Mouse (Mus musculus) splenic B cell, adult 2 months (primary cell): ENCODE results near the gene Tnpo2.

Experiments
- DNase-seq: peaks from one replicate; pipeline ENCODE4 v3.0.0-alpha.2; 2011; ENCODE audit warnings: low read depth, low spot score
- H3K27me3 ChIP-seq: 2 replicates; pipeline ENCODE4 v1.6.1; 2012; ENCODE audit warnings: mild to moderate bottlenecking, low read length, moderate library complexity, mixed read lengths; ENCODE audit not compliant: control insufficient read depth, poor library complexity, insufficient read depth, severe bottlenecking
- H3K36me3 ChIP-seq: 2 replicates; pipeline ENCODE4 v1.6.1; 2012; ENCODE audit warnings: mild to moderate bottlenecking, low read length, moderate library complexity, mixed read lengths; ENCODE audit not compliant: control insufficient read depth, poor library complexity, insufficient read depth, severe bottlenecking

The Tnpo2 gene

DNA sequence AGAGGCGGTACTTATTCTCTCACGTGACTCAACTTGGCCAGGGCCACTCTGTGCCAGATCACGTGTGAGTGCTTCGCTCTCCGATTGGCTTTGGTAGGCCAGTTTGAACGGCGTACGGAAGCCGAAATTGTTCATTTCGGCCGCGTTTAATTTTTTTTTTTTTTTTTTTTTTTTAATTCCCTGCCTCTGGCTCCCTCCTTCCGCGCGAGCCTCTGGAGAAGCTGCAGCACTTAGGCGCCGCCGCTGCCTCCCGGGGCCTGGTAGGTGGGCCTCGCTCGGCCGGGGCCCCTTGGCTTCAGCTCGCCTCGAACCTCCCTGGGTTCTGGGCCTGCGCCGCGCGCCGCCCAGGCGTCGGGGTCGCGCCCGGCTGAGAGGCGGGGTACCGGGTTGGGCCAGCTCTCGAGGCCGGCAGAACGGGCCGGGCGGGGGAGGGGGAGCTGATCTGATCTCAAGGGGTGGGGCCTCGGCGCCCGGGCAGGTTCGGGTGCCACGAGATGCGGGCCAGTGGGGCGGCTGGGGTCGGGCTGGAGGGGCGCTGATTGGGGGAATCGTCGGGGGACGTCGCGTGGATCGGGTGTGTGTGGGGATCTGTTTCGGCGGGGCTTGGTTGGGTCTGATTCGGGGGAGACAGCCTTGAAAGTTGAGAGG lies at the start of gene Tnpo2:
Gene Tnpo2, plus strand, starts transcription at position 198 of the 648 bp plus-strand sequence.
- DNase-seq = peak; percentile 96
- Histone ChIP-seq H3K36me3 (no peaks in the 10 kb centered on the region; the same call in 1 of the 2 replicates), H3K27me3 (no peaks in the 10 kb centered on the region)

DNA sequence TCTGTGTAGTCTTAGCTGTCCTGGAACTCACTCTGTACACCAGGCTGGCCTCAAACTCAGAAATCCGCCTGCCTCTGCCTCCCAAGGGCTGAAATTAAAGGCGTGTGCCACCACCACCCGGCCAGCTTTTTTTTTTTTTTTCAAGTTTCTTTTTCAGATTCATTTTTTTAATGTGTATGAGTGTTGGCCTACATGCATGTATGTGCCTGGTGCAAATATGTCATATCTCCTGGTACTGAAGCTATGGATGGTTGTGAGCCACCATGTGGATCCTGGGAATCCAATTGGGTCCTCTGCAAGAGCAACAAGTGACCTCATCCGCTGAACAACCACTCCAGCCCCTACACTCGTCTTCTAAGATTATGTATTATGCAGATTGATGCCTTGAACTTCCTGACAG lies 49.3 kb upstream of the Tnpo2 start:
- no peak for DNase-seq
- H3K27me3 ChIP-seq = no peaks in the 10 kb centered on the region
- no peaks in the 10 kb centered on the region for H3K36me3 ChIP-seq

DNA sequence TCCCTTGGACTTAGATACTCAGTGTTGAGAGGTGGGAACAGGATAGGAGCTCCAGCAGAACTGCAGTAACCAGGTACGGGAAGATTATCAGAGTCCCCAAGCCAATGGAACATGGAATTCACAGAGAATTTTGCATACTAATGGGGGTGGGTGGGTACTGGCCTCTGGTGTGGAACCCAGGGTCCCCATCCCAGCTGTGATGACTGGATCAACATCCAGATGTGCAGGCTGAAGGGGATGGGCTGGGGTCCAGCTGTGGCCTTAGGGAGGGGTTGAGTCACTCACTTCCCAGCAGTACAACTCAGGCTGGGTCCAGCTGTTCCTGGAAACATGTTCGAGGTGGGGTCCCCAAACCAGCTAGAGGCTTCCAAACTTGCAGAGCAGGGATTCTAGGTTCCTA lies 48.8 kb upstream of the Tnpo2 start:
- H3K27me3 ChIP-seq = no peaks in the 10 kb centered on the region

DNA sequence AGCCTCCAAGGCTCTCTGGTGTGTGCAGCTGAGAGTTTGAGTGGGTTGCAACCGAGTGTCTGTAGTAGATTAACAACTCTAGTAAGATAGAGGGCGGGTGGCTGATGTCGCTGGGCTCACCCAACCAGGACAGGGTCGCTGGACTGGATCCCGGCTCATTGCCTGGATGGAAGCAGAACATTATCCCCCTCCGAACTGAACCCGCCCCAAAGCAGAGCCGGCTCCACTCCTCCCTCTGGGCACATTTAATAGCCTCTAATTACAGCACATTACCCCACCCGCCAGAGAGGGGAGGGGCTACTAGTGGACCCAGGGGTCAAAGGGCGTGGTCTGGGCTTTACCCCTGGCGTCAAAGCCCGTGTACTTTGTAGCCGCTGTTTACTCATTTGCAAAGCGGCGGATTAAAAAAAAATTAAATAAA lies 47.4 kb upstream of the Tnpo2 start:
- H3K27me3 ChIP-seq = no peaks in the 10 kb centered on the region
- H3K36me3 ChIP-seq = no peaks in the 10 kb centered on the region
- peak; percentile 48 for DNase-seq

More for the DNA sequence above, 48.8 kb upstream of the Tnpo2 start:
- DNase-seq = no peak
- no peaks in the 10 kb centered on the region for H3K36me3 ChIP-seq

DNA sequence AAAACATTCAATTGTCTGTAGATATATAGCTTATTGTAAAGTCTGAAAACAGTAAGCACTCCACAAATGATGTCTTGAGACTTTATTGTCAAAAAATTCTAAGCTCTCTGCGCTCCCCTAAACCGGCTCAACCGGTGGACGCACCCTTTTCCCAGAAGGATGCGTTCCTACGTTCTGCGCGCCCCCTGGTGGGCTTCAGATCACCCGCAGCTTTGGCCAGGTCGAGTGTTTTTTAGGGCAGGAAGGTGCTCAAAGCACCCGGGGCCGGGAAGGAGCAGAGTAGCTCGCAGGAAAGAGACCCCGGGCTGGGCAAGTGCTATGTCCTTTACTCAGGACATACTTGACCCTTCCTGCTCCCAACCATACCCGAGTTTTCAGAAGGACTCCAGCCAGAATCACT lies 46.9 kb upstream of the Tnpo2 start:
- peak; percentile 90 for DNase-seq
- no peaks in the 10 kb centered on the region for H3K36me3 ChIP-seq
- no peaks in the 10 kb centered on the region for H3K27me3 ChIP-seq

DNA sequence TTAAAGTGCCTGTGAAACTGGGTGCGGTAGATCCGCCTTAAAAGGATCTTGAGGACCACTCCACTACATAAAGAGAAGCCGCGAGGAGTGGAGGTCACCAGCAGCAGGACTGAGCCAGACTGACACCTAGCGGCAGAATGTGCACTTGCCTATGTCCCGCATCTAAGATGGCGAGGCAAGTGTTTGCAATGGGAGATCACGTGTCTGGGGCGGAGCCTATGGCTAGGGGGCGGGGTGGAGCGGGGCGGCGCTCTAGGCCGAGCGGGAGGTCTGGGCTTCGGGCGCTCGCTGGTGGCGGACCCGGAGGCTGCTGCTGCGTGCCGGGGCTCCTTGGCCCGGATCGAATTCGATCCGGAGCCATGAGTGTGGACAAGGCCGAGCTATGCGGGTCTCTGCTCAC lies 46.4 kb upstream of the Tnpo2 start, which contains the start of gene Hook2:
Gene Hook2, plus strand, starts transcription at position 255 of the 400 bp plus-strand sequence.
- Histone ChIP-seq H3K27me3 (no peaks in the 10 kb centered on the region), H3K36me3 (no peaks in the 10 kb centered on the region)
- DNase-seq = peak; percentile 100

DNA sequence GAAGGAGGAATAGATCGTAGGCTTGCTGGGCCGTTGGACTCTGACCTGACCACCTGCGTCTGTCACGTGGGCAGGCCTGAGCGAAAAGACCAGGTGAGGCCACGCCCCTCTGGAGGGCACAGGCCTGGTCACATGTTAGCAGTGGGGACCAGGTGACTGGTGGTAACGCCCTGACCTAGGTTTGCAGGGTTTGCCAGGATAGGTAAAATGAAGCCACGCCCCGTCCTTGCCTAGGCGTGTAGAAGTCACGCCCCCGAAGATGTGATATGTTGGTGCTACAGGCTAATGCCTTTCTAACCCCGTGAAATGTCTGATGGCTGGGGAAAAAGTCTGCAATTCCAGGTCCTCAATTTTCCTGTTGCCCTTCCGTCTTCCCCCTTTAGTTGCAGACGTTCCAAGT lies 45.9 kb upstream of the Tnpo2 start:
- DNase-seq = peak; percentile 79
- no peaks in the 10 kb centered on the region for H3K27me3 ChIP-seq
- H3K36me3 ChIP-seq = no peaks in the 10 kb centered on the region

DNA sequence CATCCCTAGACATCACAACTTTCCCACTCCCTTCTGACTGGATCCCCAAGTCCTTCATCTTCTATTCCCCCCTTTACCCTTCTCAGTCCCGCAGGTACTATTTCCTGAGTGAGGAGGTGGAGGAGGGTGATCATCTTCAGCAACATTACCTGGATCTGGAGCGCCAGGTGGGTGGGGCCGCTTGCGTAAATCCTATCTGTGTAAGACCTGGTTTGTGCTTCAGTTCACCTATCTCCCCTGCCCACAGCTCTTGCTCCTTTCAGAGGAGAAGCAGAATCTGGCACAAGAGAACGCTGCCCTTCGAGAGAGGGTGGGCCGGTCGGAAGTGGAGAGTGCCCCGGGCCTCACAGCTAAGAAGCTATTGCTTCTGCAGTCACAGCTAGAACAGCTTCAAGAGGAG lies 42.3 kb upstream of the Tnpo2 start:
- Histone ChIP-seq H3K36me3 (no peaks in the 10 kb centered on the region), H3K27me3 (no peaks in the 10 kb centered on the region)
- DNase-seq = no peak

DNA sequence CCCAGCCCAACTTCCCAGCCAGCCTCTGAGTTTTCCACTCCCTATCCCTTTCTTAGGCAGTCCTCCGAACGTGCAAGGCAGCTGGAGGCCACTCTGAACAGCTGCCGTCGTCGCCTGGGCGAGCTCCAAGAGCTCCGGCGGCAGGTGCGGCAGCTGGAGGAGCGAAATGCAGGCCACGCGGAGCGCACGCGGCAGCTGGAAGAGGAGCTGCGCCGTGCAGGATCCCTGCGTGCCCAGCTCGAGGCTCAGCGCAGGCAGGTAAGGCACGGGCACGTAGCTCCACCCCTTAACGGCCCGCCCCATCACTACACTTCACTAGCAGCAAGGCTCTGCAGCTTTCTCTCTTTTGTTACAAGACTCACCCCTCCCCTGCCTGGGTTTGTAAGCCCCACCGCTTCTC lies 41.0 kb upstream of the Tnpo2 start:
- no peak for DNase-seq
- Histone ChIP-seq H3K27me3 (no peaks in the 10 kb centered on the region), H3K36me3 (no peaks in the 10 kb centered on the region)

DNA sequence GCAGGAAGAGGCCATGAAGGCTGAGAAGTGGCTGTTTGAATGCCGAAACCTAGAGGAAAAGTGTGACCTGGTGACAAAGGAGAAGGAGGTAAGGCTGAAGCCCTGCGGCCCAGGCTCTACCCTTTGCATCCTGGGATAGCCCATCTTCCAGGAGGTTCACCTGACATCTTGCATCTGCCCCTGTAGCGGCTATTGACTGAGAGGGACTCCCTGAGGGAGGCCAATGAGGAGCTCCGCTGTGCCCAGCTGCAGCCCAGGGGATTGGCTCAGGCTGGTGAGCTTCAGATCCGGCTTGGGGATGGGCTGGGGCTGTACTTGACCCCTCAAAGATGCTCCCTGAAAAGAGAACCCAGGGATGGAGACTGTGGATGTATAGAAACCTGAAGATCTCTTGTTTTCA lies 39.7 kb upstream of the Tnpo2 start:
- DNase-seq = no peak
- Histone ChIP-seq H3K36me3 (no peaks in the 10 kb centered on the region), H3K27me3 (no peaks in the 10 kb centered on the region)

DNA sequence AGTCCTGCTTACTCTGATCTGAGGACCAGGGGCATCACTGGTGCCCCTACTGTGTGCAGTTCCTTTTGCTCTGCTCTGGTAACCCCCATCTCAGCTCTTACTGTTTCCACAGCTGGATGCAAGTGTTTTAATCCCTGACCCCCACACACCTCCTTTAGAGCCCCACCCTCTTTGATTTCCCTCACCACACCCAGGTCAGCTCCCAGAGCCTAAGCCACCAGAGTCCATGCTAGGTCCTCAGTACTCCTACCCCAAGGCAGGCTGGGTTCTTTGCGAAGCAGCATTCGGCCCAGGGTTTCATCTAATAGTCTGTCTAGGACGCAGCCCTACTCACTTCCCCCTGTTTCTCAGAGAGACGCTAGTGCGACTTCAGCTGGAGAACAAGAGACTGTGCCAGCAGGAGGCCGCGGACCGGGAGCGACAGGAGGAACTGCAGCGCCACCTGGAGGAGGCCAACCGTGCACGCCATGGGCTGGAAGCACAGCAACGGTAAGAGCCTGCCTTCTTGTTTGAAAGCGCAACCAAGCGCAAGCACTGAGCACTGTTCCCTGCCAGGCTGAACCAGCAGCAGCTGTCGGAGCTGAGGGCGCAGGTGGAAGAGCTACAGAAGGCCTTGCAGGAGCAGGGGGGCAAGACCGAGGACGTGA lies 38.9 kb upstream of the Tnpo2 start:
- peak; percentile 95 for DNase-seq
- no peaks in the 10 kb centered on the region for H3K36me3 ChIP-seq
- H3K27me3 ChIP-seq = no peaks in the 10 kb centered on the region

DNA sequence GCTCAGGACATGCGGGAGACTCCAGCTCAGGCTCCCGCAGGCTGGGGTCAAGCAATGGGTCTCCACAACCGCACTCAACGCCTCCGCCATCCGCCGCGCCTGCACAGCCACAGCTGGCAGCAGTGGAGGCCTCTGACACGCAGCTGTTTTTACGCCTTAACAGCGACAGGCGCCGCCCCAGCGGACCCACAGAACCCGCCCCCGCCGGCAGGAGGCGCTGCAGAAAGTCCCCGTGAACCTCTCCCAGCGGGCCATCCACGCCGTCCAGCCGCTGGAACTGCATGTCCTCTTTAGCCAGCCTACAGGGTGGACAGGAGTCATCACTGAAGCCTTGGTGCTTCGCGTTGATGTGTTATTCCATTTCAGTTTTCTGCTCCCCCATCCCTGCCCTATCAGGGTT lies 29.0 kb upstream of the Tnpo2 start:
- Histone ChIP-seq H3K27me3 (no peaks in the 10 kb centered on the region), H3K36me3 (no peaks in the 10 kb centered on the region)
- peak; percentile 56 for DNase-seq

DNA sequence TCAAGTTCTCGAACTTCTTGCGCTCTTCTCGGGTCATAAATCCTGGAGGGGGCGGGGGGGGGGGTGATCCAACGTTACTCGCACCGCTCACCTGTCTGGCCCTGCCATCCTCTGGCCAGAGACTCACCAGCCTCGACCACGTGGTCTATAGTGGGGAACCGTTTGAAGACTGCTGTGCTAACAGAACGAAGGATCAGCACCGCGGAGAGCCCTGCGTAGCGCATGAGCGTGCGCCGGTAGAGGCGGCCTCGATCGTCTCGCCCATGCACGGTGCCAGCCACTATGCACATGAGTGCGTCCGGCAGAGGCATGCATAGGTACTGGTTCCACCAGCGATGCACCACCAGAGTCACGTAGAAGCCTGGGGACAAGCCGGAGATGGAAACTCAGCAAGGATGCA lies 25.5 kb upstream of the Tnpo2 start:
- DNase-seq = no peak
- Histone ChIP-seq H3K36me3 (no peaks in the 10 kb centered on the region), H3K27me3 (no peaks in the 10 kb centered on the region)

DNA sequence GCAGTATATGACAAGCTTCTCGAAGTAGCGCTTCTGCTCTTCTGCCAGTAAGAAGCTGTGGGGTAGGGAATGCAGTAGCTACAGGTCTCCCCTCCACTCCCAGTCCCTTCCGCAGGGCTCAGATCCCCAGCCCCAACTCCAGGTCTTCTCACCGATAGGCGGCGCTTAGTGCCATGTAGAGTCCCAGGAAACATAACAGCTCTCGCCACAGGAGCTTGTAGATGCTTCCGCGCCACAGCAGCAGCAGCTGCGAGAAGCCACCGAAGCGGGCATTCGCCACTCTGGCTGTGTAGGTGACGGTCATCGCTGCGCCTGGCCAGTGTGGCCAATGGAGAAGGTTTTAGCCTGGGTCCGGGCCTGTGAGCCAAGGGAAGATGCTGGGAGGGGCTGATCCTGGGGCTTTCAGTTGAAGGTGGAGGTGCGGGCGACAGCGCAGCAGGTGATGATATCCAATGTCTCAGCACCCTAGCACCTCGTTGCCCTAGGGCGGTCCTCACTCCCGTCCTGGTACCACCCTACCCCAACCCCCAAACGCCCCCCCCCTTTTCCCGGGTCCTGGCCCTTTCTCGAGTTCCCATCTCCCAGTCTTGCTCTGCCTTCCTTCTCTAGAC lies 23.4 kb upstream of the Tnpo2 start:
- no peaks in the 10 kb centered on the region for H3K27me3 ChIP-seq
- H3K36me3 ChIP-seq = no peaks in the 10 kb centered on the region; the same call in none of the 2 replicates
- DNase-seq = peak; percentile 83

DNA sequence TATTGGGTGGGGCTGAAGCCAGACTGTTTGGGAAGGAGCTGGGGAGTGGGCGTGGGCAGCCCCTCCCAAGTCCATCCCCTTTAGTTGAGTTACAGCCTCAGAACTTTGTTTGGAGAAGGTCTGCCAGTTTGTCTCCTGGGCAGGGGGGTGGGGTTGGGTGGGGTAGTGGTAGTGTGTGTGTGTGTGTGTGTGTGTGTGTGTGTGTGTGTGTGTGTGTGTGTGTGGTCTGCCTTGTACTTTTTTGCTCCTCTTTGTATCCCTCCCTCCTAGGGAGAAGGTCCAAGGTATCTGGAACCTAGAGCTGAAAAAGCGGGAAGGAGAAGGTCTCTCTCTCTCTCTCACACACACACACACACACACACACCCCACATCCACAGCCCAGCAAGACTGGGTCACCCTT lies 22.3 kb upstream of the Tnpo2 start, which contains the start of gene Best2:
Gene Best2, minus strand, starts transcription at position 101 of the 400 bp plus-strand sequence.
- no peaks in the 10 kb centered on the region; the same call in none of the 2 replicates for H3K36me3 ChIP-seq
- no peak for DNase-seq
- no peaks in the 10 kb centered on the region for H3K27me3 ChIP-seq
